ENCODE assay signal across 10 mouse cellular contexts in genomic region chr2:25432326-25433098, GRCm38 (mm10). TPM values are rescaled to one million over a fixed set of nuclear protein-coding genes. Genes with fewer than 3 reads are reported as not detected.
"Had no signal": no experiment of that assay in that cellular context is flagged by ENCODE, and none has a peak within 500 bp of the region (broad histone marks: within the 10 kb centered on the region; RNA-seq: fewer than 3 reads in every experiment).

No protein-coding gene starts in this region.

- DNase-seq: kidney, postnatal 14 days; lung, adult 18-20 months; right cerebral cortex, adult 18-20 months; right cerebral cortex, postnatal 25 days had no signal

- H3K27ac ChIP-seq: kidney, embryonic 15.5 days; limb, embryonic 15.5 days; liver, embryonic 14.5 days; midbrain, embryonic 12.5 days had no signal

- H3K9me3 ChIP-seq: kidney, embryonic 15.5 days; limb, embryonic 15.5 days; midbrain, embryonic 12.5 days had no signal

- H3K4me3 ChIP-seq: kidney, embryonic 15.5 days; limb, embryonic 15.5 days; midbrain, embryonic 12.5 days had no signal

- H3K4me2 ChIP-seq: kidney, embryonic 15.5 days; limb, embryonic 15.5 days; midbrain, embryonic 12.5 days had no signal

- ATAC-seq: midbrain, embryonic 16.5 days had no signal

- H3K9ac ChIP-seq: kidney, embryonic 15.5 days; limb, embryonic 15.5 days; liver, embryonic 14.5 days; midbrain, embryonic 12.5 days had no signal

RNA-seq across cellular contexts. Expression of gene Fut7, which starts 9.4 kb away (rescaled TPM):
- polyA plus RNA-seq: limb, embryonic 11.5 days had no signal

RNA-seq across cellular contexts. Expression of gene Clic3, which starts 24.1 kb away (rescaled TPM):
- polyA plus RNA-seq: limb, embryonic 11.5 days had no signal
